Mouse (Mus musculus) layer of hippocampus, adult 2 months (tissue): ENCODE data around the gene Cntnap2. TPM values are rescaled to one million over a fixed set of nuclear protein-coding genes. Genes with fewer than 3 reads are reported as not detected.

ENCODE experiments used
- DNase-seq, 2 experiments: peaks; one replicate each; pipeline ENCODE4 v3.0.0; 2022; ENCODE audit warnings: low spot score in 2 of 2
- H3K27ac ChIP-seq: fragments of 200-600 bp; 2 replicates; pipeline ENCODE4 v1.8.1; 2022
- H3K4me3 ChIP-seq: fragments of 200-600 bp; 2 replicates; pipeline ENCODE4 v1.8.1; 2022; ENCODE audit warnings: mild to moderate bottlenecking
- CTCF ChIP-seq: fragments of 200-600 bp; conservative IDR thresholded peaks from 2 replicates; pipeline ENCODE4 v1.8.1; 2022; ENCODE audit warnings: antibody characterized with exemption, mild to moderate bottlenecking, moderate library complexity
- total RNA-seq, 2 experiments: library from RNA; stranded (reverse); gene quantifications; 2 replicates each; pipeline ENCODE4 v1.2.3; 2021

Gene Cntnap2
- total RNA-seq, 2 experiments from 2014 or later: 126 to 147 TPM

GRCm38 (mm10) chr6:46961022-46961686 is 1902.0 kb downstream of the Cntnap2 start:
- Histone ChIP-seq H3K4me3 (no peak overlapping the region), H3K27ac (no peak overlapping the region)
- TF ChIP-seq CTCF: peak; percentile 92
- DNase-seq: peak; percentile 66 to 85

GRCm38 (mm10) chr6:46963261-46963660 is 1904.1 kb downstream of the Cntnap2 start:
- no peak for DNase-seq
- H3K27ac ChIP-seq: no peak overlapping the region
- no peak overlapping the region for H3K4me3 ChIP-seq
- TF ChIP-seq CTCF: no peak

- TF ChIP-seq CTCF: no peak
- Histone ChIP-seq H3K27ac (no peak overlapping the region), H3K4me3 (no peak overlapping the region)
- DNase-seq: no peak
Observed at GRCm38 (mm10) chr6:46963693-46964092, 1904.5 kb downstream of the Cntnap2 start.

- Histone ChIP-seq H3K4me3 (no peak overlapping the region), H3K27ac (no peak overlapping the region)
- no peak for TF ChIP-seq CTCF
- DNase-seq: no peak
Observed at GRCm38 (mm10) chr6:46972640-46973039, 1913.5 kb downstream of the Cntnap2 start.

GRCm38 (mm10) chr6:46996010-46996602 is 1936.9 kb downstream of the Cntnap2 start:
- no peak for TF ChIP-seq CTCF
- no peak for DNase-seq
- Histone ChIP-seq H3K4me3 (no peak overlapping the region), H3K27ac (no peak overlapping the region)

- H3K4me3 ChIP-seq: no peak overlapping the region
- TF ChIP-seq CTCF: no peak
- H3K27ac ChIP-seq: no peak overlapping the region
- no peak for DNase-seq
Observed at GRCm38 (mm10) chr6:47004430-47004829, 1945.3 kb downstream of the Cntnap2 start.

- no peak for TF ChIP-seq CTCF
- Histone ChIP-seq H3K4me3 (no peak overlapping the region), H3K27ac (no peak overlapping the region)
- DNase-seq: no peak
Observed at GRCm38 (mm10) chr6:47012933-47013332, 1953.8 kb downstream of the Cntnap2 start.

GRCm38 (mm10) chr6:47013535-47013934 is 1954.4 kb downstream of the Cntnap2 start:
- no peak overlapping the region for H3K4me3 ChIP-seq
- H3K27ac ChIP-seq: no peak overlapping the region
- peak; percentile 84 to 87 for DNase-seq
- TF ChIP-seq CTCF: peak; percentile 91

GRCm38 (mm10) chr6:47014886-47015586 is 1955.9 kb downstream of the Cntnap2 start:
- H3K4me3 ChIP-seq: no peak overlapping the region
- no peak for TF ChIP-seq CTCF
- no peak overlapping the region for H3K27ac ChIP-seq
- DNase-seq: no peak

GRCm38 (mm10) chr6:47026064-47026686 is 1967.0 kb downstream of the Cntnap2 start:
- no peak overlapping the region for H3K27ac ChIP-seq
- TF ChIP-seq CTCF: no peak
- no peak overlapping the region for H3K4me3 ChIP-seq
- no peak for DNase-seq

GRCm38 (mm10) chr6:47031362-47031761 is 1972.2 kb downstream of the Cntnap2 start:
- no peak overlapping the region for H3K4me3 ChIP-seq
- peak overlapping the region; percentile 75 for H3K27ac ChIP-seq
- no peak for TF ChIP-seq CTCF
- peak; percentile 21 to 33 for DNase-seq

- H3K4me3 ChIP-seq: no peak overlapping the region
- TF ChIP-seq CTCF: no peak
- peak overlapping the region; percentile 65 for H3K27ac ChIP-seq
- DNase-seq: peak; percentile 23 to 61
Observed at GRCm38 (mm10) chr6:47042602-47043001, 1983.4 kb downstream of the Cntnap2 start.

- no peak for TF ChIP-seq CTCF
- DNase-seq: peak in 1 of 2 experiments; percentile 7
- Histone ChIP-seq H3K27ac (0 out of 2 replicates have a peak overlapping the region, but pooled peaks have one; percentile 23), H3K4me3 (no peak overlapping the region)
Observed at GRCm38 (mm10) chr6:47043586-47043985, 1984.4 kb downstream of the Cntnap2 start.
